Mouse (Mus musculus) T-cell, adult 2 months (primary cell): ENCODE results near the gene Gmeb2.
A peak's percentile ranks its signal among the peaks of the same experiment; 100 is the strongest.

Experiments used
- DNase-seq: peaks from one replicate; pipeline ENCODE4 v3.0.0; 2022; ENCODE audit warnings: low spot score

Gene Gmeb2

DNA sequence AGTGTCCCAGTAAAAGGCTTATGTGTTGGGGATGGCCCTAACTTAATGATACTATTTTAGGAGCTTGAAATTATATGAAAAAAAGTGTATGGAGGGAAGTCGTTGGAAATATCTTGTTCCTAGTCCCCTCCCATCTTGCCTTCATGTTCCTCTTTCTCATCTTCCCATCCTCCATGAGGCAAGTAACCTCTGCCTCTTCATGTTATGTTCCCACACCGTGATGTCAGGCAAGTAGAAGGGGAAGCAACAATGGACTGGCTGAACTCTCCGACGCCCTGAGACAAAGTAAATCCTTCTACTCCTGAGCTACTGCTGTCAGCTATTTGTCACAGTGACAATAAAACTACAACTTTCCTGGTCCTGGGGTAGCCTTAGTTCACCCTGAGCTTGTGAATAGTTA, 13.2 kb downstream of the Gmeb2 start:
- DNase-seq: no peak

DNA sequence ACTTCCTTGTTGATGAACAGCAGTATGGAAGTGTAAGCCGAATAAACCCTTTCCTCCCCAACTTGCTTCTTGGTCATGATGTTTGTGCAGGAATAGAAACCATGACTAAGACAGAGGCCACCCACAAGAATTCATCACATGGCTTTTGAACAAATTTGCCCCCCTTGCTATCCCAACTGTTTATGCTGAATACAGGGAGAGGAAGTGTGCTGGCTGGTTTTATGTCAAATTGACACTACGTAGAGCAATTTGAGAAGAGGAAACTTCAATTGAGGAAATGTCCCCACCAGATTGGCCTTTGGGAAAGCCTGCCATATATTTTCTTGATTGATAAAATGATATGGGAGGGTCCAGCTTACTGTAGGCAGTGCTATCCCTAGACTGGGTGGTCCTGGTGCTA, 14.0 kb downstream of the Gmeb2 start:
- no peak for DNase-seq

DNA sequence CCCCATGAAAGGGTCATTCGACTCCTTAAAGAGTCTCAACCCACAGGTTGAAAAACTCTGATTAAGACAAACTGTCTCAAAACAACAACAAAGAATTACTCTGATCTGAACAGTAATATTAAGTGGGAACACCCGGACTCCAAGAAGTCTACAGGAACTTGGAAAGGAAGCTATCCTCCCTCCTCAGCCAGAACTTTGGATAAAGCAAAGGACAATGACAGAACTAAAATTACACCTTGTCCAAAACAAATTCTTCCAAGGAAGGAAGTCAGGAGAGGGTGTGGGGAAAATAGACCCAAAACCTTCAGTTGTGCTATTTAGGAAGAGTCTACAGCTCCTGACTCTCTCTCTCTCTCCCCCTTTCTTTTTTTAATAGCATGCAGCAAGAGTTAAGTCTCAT, 15.7 kb downstream of the Gmeb2 start:
- no peak for DNase-seq

DNA sequence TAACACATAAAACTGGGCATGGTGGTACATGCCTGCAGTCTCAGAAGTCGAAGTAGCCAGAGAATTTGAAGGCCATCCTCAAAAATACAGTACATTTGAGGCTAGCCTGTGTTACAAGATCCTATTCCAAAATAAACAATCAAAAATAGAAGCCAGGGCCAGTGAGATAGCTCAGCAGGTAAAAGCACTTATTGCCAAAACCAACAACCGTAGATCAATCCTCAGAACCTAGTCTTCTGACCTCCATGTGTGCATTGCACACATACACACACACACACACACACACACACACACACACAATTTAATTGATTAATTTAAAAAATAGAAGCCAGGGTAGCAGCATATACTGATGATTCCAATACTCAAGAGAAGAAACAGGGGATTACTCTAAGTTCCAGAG, 21.0 kb downstream of the Gmeb2 start:
- no peak for DNase-seq

DNA sequence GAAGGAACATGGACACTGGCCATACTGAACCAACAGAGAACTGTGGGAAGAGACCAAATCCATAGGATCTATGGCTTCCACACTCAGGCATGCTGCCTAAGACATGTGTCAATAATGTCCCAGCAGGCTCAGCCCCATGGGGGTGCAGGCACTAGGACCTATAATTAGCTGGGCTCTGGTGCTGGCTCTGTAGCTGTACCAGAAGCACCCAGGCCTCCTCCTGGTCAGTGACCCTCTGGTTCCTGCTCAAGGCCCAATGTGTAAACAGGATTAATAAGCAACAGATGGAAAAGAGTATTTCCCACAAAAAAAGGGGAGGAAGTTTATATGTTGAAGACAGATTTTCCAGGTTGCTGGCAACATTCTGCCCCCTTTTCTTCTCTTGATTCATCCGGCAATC, 34.6 kb downstream of the Gmeb2 start:
- no peak for DNase-seq

DNA sequence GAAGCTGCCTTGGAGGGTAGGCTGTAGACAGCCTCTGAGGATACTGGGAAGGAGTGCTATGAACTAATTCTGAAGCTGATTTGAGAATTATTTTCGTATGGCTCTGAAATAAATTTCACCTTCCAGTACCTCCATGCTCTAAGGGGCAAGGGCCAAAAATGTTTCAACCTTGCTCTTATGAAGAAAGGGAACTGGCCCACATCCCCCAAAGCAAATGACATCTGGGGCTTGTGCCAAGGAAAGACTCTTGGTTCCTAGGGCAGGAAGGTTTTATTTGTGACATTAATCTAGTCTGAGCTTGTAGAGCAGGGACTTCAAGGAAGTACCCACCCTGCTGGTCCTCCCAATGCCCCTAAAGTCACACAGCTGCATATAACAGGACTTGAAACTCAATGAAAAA, 36.0 kb downstream of the Gmeb2 start:
- DNase-seq: no peak

DNA sequence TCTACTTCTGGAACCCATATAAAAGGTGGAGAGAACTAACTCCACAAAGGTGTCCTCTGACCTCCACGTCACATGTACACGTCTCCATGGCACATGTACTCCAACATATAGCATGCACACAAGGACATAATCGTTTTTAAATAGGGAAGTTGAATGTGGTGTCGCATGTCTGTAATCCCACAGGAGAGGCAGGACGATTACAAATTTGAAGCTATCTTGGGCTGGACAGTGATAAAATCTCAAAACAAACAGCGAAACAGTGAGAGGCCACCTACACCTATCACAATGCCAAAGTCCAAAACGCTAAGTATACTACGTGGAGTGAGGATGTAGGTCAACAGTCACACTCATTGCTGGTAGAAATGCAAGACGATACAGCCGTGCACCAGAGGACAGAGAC, 38.6 kb downstream of the Gmeb2 start:
- no peak for DNase-seq

DNA sequence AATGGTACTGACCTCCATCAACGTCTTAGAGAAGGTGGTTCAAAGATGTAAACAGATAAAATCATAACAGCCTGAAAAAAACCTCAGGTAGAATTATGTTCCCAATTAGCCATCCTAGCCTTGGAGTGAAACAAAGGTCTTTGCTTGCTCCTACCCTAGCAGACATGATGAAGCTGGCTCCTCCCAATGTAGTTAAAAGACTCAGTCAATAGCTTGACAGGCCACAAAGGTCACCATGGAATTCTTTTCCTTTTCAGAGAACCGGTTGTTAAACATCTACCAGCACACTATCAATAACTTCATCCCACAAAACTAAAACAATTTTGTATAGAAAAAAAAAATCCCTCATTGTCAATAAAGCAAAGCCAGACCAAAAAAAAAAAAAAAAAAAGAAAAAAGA, 42.8 kb downstream of the Gmeb2 start:
- DNase-seq: no peak

DNA sequence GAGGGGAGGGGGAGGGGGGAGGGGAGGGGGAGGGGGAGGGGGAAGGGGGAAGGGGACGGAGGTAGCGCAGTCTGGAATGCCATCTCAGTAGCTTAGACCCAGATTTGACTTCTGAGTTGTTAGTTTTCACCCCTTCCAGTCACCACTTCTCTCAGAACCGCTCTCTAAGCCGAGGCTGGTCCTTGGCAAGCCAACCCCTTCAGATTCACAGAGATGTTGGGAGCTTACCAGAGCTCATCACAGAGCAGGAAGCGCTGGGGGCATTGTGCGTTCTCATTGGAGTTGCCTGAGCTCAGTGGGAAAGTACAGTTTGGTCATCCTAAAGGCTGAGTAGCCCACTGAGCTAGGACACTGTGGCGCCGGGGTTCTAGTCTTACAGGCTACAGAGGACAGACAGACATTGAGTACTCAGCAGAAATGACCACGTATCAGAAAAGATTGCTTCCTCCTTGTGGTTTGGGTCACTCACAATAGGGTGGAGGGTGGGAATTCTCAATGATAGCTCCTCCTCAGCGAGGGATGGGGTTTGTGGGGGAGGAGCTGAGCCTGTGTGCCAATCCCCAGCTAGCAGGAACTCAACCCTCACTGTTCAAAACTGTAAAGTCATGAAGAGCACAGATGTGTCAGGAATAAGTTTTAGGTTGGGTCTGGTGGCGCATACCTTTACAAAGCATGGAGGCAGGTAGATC, 44.0 kb downstream of the Gmeb2 start:
- DNase-seq: no peak

DNA sequence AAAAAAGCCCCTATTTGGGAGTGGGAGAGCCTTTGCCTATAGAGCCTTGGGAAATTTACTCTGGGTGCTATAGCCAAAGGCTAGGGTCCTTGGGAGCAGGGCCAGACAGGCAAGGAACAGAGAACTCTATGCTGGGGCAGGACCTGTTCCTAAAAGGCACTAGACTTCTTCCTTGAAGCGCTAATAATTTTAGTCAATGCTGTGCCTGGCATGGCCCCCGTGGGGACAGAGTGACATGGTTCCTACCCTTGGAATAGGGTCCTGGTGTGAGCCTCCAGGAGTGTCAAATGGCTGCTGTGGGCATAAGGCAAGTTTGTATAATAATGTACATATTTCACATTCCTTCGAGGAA, 45.5 kb downstream of the Gmeb2 start:
- no peak for DNase-seq

DNA sequence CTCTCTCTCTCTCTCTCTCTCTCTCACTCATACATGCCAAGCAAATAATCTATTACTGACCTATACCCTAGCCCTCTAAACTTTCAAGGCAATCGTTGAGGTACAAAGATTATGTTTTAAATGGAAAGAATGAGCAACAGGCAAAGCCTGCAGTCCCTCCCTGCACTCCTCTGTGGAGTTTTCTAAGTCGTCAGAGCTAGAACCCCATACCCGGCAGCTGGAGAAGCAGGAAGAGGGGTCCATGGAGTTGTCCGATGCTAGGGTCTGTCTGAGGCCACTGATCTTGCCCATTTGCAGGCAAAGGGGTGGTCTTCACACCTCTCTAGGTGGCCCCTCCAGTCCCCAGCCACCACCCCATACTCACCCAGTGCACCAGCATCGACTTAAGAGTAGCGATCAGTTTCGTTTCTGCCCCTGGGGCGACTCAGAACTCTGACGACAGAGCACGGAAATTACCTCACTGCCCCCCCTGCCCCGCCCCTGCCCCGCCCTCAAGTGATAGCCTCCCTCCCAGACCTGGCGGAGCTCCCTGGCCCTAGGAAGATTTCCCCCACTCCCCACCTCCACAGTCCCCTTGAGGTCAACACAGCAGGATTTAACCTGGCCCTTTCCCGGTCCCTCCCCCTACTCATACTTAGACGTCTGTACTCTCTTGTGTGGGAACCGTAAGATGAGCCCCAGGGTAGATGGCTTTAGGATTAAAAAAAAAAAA, 46.1 kb downstream of the Gmeb2 start, which contains the start of gene Helz2:
TSS of gene Helz2 (minus strand) at position 426 of the 712 bp plus-strand sequence.
- DNase-seq: peak; percentile 72

DNA sequence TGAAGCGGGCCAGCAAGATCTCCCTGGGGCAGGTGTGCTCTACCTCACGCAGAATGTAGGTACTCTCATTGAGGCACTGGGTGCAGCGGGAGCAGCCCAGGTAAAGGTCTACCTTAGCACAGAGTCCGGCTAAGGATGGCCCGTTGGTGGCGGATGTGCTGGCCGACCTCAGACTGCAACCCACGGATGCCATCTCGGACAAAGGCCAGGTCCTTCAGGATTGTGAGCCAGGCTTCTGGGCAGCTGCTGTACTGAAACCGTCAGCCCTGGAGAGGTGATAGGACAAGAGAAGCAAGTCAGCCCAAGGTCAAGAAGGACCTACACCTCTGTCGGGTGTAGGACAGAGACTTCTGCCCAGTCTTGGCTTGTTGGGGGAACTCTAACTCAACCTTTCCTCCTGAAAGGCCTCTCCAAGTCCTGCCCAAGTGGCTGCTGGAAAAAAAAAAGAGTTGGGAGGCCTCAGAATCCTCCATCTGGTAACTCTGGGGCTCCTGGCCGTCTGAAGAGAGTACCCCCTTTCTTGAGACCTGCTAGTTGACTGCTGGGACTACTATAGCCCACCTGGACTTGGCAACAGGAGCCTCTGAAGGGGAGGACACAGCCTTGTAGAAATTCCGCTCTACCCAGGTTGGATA, 46.9 kb downstream of the Gmeb2 start:
- no peak for DNase-seq

DNA sequence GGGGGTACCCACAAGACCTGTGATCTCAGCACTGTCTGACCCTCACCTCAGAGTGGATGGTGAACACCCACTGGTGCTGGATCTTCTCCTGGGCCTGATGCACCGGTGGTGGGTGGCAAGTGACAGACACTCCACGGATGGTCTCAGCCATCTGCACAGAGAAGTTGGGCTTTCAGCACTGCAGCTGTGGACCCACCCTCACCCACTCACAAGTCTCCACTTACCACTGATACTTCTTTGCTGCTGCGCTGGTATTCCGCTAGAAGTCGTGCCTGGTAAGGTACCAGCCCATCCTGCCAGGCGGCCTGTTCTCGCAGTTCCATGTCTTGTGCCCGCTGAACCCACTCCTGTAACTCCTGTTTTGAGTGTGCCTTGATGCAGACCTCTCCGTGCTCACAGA, 48.6 kb downstream of the Gmeb2 start:
- DNase-seq: no peak

DNA sequence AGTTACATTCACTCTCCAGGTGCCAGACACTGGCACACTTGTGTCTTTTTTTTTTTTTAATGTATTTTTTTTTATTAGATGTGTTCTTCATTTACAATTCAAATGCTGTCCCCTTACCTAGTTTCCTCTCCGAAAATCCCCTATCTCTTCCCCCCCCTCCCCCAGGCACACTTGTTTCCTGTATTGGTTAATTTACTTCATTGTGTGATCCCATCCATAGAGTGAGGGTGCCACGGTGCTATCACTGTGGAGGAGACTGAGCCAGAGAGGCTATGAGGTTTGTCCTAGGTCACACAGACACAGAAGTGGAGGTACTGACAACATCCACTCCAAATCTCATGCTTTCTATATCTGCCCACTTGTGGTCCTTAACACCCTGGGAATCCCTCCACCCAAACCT, 49.0 kb downstream of the Gmeb2 start:
- DNase-seq: no peak

DNA sequence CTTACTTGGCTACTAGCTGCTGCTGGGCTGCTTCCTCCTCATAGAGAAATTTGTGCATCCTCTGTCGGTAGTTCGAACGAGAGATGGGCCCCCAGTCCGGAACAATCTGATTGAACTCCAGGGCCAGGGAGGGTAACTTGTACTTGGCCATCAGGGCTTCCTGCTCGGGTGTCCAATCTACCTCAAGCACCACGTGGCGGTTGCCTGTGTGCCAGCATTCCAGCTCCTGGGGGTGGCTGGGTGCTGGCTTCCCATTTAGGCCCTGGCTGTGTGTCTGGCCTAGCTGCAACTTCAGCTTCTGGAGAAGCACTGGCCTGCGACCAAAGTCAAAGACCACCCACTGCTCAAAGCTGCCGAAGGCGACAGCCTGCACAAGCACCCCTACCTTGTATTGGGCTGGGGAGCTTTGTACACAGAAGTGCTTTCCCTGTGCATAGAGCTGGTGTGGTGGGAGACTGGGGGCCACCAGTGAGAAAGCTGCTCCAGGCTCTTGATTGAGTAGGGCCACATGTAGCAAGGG, 49.7 kb downstream of the Gmeb2 start:
- DNase-seq: no peak

DNA sequence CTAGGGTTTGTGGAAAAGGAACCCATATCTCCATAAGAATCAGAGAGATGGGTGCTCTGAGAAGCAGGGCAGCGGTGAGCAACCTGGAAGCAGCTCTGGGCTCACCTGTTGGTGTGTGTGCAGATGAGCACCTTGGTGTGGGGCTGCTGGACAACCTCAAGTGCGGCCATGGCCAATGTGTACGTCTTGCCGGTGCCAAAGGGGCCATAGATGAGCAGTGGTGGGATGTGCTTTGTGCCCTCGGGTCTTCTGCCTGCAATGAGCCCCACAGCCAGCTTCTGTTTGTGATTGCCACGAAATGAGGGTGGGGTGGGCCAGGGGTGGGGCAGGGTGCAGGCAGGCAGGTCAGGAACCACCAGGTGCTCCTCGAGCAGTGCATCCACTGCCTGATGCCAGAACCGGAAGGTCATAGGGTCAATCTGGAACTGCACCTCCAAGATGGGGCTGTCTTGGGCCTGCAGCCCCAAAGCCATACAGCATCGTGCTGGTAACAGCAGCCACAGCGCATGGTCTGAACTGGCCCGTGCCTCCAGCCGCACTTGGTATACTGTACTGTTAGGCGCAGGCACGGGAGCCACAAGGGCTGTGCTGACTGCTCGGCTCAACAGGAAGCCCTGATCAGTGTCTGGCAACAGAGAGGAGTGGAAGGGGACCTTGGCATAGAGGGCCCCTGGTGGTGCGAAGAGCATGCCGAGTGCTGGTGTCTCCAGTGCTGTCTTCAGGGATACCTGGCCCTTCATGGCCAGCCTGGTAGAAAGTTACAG, 50.4 kb downstream of the Gmeb2 start:
- DNase-seq: no peak

DNA sequence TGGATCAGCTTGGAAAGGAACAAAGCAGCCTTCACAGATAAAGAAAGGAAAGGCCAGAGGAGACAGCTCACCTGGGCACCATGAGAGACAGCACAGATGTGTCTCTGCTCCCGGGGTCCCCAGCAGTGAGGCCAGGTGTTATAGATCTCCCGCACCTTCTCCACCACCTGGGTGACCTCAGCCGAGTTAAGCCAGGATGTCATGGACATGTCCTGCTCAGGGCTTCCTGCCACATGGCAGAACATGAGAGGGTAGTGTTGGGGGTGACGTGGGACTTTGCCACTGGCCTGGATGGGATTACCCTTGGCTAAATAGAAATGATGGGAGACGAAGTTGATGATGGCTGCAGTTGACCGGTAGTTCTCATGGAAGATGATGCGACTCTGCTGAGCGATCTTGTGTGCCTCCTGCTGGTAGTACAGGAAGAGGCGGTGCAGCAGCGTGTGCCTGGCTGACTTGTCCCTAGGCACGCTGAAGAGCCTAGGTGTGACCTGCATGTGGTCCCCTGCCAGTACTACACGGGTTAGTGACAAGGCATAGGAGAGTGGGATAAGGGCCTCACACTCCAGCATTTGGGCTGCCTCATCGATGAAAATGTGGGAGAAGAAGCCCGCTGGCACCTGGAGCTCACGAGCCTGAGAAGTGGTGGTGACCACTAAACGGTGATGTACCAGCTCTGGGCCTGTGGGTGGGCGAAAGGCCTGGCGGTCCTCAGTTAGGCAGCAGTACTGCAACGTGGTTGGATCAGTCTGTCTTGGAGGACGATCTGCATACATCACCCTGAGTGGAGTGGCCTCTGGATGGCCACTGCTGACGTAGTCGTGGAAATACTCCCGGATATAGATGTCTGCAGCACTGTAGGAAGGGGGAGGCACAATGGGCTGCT, 51.9 kb downstream of the Gmeb2 start:
- DNase-seq: no peak

DNA sequence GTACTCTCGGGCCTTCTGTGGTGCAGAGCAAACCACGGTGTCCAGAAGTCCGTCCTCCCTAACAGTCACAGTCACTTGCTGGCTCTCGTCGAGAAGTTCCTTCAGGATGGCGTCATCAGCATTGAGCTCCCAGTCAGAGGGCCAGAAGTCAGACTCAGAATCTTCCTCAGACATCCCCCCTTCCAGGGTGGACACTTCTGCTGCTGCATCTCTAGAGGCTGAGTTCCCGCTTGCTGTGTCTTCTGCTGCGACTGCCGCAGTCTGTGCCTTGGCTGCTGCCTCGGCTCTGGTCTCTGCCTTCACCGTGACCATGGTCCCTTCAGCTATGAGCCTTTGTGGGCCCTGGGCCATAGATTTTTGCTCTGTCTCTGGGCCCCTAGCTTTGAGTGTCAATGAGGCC, 53.2 kb downstream of the Gmeb2 start:
- no peak for DNase-seq

DNA sequence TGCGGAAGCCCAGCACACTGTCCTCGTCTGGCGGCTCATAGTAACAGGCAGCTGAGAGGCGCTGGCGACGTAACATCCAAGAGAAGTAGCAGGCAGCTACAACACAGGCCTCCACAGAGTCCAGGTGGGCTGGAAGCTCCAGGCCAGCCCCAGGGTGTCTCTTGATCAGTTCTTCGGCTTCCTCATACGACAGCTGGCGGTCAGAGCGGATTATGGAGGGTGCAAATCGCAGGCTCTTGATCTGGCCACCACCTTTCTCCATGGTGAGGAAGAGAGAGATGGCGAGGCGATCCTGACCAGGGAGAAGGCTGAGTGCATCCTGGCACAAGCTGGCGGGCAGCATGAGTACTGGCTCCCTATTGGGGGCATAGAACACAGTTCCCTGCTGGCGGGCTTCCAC, 54.4 kb downstream of the Gmeb2 start:
- no peak for DNase-seq

DNA sequence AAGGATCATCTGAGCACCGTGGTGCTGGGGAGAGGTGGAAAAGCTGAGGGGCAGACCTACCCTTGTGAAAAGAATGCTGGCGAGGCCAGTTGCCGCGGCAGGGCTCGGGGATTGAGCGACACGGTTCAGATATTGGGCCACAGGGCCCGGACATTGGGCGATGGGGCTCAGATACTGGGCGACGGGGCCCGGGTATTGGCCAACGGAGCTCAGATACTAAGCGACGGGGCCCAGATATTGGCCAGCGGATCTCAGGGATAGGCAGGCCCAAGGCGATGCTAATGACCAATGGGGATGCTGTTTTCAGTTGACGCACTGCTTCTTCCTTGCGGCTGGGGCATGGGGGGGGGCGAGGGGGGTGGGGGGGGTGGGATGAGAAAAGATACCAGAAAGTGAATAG, 56.7 kb downstream of the Gmeb2 start:
- DNase-seq: no peak

DNA sequence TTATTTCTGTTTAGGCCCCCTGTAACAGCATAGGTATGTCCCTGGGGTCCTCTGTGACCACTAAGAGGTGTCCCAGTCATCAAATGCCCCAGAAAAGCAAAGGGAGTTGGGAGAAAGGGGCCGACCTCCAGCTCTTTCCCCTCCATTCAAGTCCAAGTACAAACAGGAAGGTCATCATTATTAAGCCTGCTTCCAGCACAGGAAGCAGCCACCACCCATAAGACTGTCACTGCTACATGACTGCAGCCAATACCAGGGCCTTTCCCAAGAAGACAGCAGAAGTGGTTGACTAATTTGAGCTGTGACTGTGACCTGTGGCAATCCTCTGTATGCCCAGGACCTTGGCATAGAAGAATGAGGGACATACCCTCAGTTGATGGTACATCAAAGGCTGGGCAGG, 59.5 kb downstream of the Gmeb2 start:
- DNase-seq: no peak

DNA sequence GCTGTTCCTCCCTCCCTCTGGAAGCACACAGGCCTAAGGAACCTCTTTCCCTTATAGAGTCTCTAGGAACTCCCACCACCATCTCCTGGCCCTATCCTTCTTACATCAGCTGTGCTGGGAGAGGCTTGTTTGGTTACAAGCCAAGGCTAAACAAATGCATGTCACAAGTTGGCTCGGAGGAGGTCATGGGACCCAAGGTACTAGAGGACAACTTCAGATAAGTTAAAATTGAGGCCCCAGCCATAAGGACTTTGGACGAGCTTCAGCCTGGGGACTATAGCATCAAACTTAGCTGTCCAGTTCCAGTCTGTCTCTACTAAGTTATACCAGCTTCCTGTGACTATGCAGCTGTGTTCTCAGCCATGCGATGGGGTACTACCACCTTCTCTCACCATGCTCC, 60.7 kb downstream of the Gmeb2 start:
- DNase-seq: no peak
